Mouse (Mus musculus) adrenal gland, adult (tissue): ENCODE results near the gene Lonp1.

Experiments used
- DNase-seq, 2 experiments: peaks; one replicate each; pipeline ENCODE4 v3.0.0; 2022 to 2023; ENCODE audit warnings: low spot score in 1 of 2; ENCODE audit not compliant: inconsistent age in 2 of 2

Gene Lonp1

GRCm38 (mm10) chr17:56593527-56594271 lies 33.0 kb downstream of the Lonp1 start:
- no peak for DNase-seq

GRCm38 (mm10) chr17:56592553-56592952 lies 34.1 kb downstream of the Lonp1 start:
- no peak for DNase-seq

- peak in 1 of 2 experiments; percentile 72 for DNase-seq
Measured at GRCm38 (mm10) chr17:56588921-56589320, 37.8 kb downstream of the Lonp1 start.

- DNase-seq: no peak
Measured at GRCm38 (mm10) chr17:56587773-56588172, 38.9 kb downstream of the Lonp1 start.

- DNase-seq: no peak
Measured at GRCm38 (mm10) chr17:56585171-56585821, 41.4 kb downstream of the Lonp1 start.

GRCm38 (mm10) chr17:56584257-56585130 lies 42.2 kb downstream of the Lonp1 start, which contains the start of the genes Safb2 and Safb:
Gene Safb2 (minus strand): TSS chr17:56584585.
Gene Safb (plus strand): TSS chr17:56584825.
- DNase-seq: peak; percentile 99 to 100

- DNase-seq: peak; percentile 71 to 88
Measured at GRCm38 (mm10) chr17:56583611-56584256, 43.0 kb downstream of the Lonp1 start.

- no peak for DNase-seq
Measured at GRCm38 (mm10) chr17:56583071-56583470, 43.6 kb downstream of the Lonp1 start.

GRCm38 (mm10) chr17:56572939-56573338 lies 53.7 kb downstream of the Lonp1 start:
- DNase-seq: no peak

GRCm38 (mm10) chr17:56572154-56572553 lies 54.5 kb downstream of the Lonp1 start:
- no peak for DNase-seq

GRCm38 (mm10) chr17:56570287-56570686 lies 56.4 kb downstream of the Lonp1 start:
- DNase-seq: no peak

- peak; percentile 51 to 67 for DNase-seq
Measured at GRCm38 (mm10) chr17:56567370-56567769, 59.3 kb downstream of the Lonp1 start.

- DNase-seq: peak; percentile 62 to 64
Measured at GRCm38 (mm10) chr17:56566918-56567317, 59.8 kb downstream of the Lonp1 start.

- no peak for DNase-seq
Measured at GRCm38 (mm10) chr17:56566293-56566692, 60.4 kb downstream of the Lonp1 start.
